8 mouse cellular contexts compared by ENCODE assay signal in genomic region chr1:93100243-93100575, GRCm38 (mm10). TPM values are rescaled to one million over a fixed set of nuclear protein-coding genes. Genes with fewer than 3 reads are reported as not detected.
A peak's percentile ranks its signal among the peaks of the same experiment; 100 is the strongest.
DNase-seq lines count a peak whose midpoint lies in the region; ATAC-seq and TF ChIP-seq lines count a peak whose summit lies in the region.

No protein-coding gene starts in this region.

- no peak for ATAC-seq in neural tube, embryonic 11.5 days (ENCODE audit: insufficient read depth, low FRiP score, low TSS enrichment)
- no peak for ATAC-seq in liver, embryonic 14.5 days (ENCODE audit: insufficient read depth)
- no peak for ATAC-seq in megakaryocyte progenitor cell, adult 5-6 weeks (replicated peaks; ENCODE audit: poor library complexity)

- TF ChIP-seq EP300 in liver, embryonic 14.5 days (IDR thresholded peaks at IDR 0.05; ENCODE audit: low read depth) = no peak

- H3K36me3 ChIP-seq in neural tube, embryonic 11.5 days (ENCODE audit: control insufficient read depth, insufficient read depth, low read length) = no peaks in the 10 kb centered on the region
- H3K36me3 ChIP-seq in hindbrain, embryonic 10.5 days = 0 out of 2 replicates have a peak, but pooled peaks cover 5% of the 10 kb centered on the region
- no peaks in the 10 kb centered on the region for H3K36me3 ChIP-seq in liver, embryonic 14.5 days (replicated peaks; ENCODE audit: control insufficient read depth, insufficient read depth, low read depth)

- peak overlapping the region; percentile 58 for H3K9ac ChIP-seq in neural tube, embryonic 11.5 days (ENCODE audit: low read length)
- no peak overlapping the region for H3K9ac ChIP-seq in liver, embryonic 14.5 days (replicated peaks)

- peaks cover 23% of the 10 kb centered on the region for H3K27me3 ChIP-seq in neural tube, embryonic 11.5 days (ENCODE audit: control insufficient read depth, insufficient read depth, low read length)
- H3K27me3 ChIP-seq in hindbrain, embryonic 10.5 days (ENCODE audit: insufficient read depth, poor library complexity, severe bottlenecking) = peaks cover 60% of the 10 kb centered on the region
- H3K27me3 ChIP-seq in liver, embryonic 14.5 days (ENCODE audit: control insufficient read depth, insufficient read depth, low read length) = peaks cover 44% of the 10 kb centered on the region

- peak overlapping the region; percentile 41 for H3K4me3 ChIP-seq in neural tube, embryonic 11.5 days (ENCODE audit: low read depth, low read length)
- H3K4me3 ChIP-seq in hindbrain, embryonic 10.5 days = peak overlapping the region; percentile 65
- no peak overlapping the region for H3K4me3 ChIP-seq in liver, embryonic 14.5 days (ENCODE audit: insufficient read depth in 1 of 2, low read depth in 2 of 2, low read length in 2 of 2)

- 3% methylated on average over 18 of the region's 18 CpGs for whole genome bisulfite sequencing in neural tube, embryonic 11.5 days
- 2% methylated on average over 18 of the region's 18 CpGs for WGBS in hindbrain, embryonic 10.5 days
- 7% methylated on average over 18 of the region's 18 CpGs for WGBS in liver, embryonic 14.5 days (ENCODE audit: insufficient replicate concordance)

- no peak overlapping the region for H3K27ac ChIP-seq in neural tube, embryonic 11.5 days (ENCODE audit: low read depth, low read length)
- peak overlapping the region; percentile 89 for H3K27ac ChIP-seq in hindbrain, embryonic 10.5 days
- no peak overlapping the region for H3K27ac ChIP-seq in liver, embryonic 14.5 days

- TF ChIP-seq CTCF in liver, embryonic 14.5 days (IDR thresholded peaks at IDR 0.05; ENCODE audit: low read depth) = no peak

- peak; percentile 35 to 36 for DNase-seq in adrenal gland, adult 18-20 months (ENCODE audit: low spot score in 2 of 2)
- DNase-seq in adrenal gland, postnatal 4 days (ENCODE audit: low spot score in 2 of 2) = no peak
- DNase-seq in neural tube, embryonic 11.5 days (ENCODE audit: low spot score) = no peak
- no peak for DNase-seq in neural tube, embryonic 10.5 days (ENCODE audit: extremely low spot score, low spot score)
- DNase-seq in hindbrain, embryonic 10.5 days (ENCODE audit: low spot score) = no peak
- no peak for DNase-seq in liver, embryonic 14.5 days (ENCODE audit: low read depth in 3 of 3, low spot score in 3 of 3)
- DNase-seq in layer of hippocampus, adult 9-11 months = no peak

- no peaks in the 10 kb centered on the region for H3K9me3 ChIP-seq in neural tube, embryonic 11.5 days (ENCODE audit: control insufficient read depth, low read length)
- no peaks in the 10 kb centered on the region for H3K9me3 ChIP-seq in hindbrain, embryonic 10.5 days
- H3K9me3 ChIP-seq in liver, embryonic 14.5 days (ENCODE audit: control insufficient read depth, low read length) = no peaks in the 10 kb centered on the region

- no peaks in the 10 kb centered on the region for H3K4me1 ChIP-seq in neural tube, embryonic 11.5 days (ENCODE audit: control insufficient read depth, insufficient read depth, low read length)
- H3K4me1 ChIP-seq in hindbrain, embryonic 10.5 days (replicated peaks) = peaks cover 49% of the 10 kb centered on the region
- no peaks in the 10 kb centered on the region for H3K4me1 ChIP-seq in liver, embryonic 14.5 days (replicated peaks; ENCODE audit: control insufficient read depth in 2 of 2, insufficient read depth in 2 of 2, low read length in 1 of 2)

- H3K4me2 ChIP-seq in neural tube, embryonic 11.5 days (ENCODE audit: low read depth) = peak overlapping the region; percentile 68
- peak overlapping the region; percentile 29; the same call in 1 of the 2 replicates for H3K4me2 ChIP-seq in liver, embryonic 14.5 days (ENCODE audit: low read depth)

RNA-seq across cellular contexts. Expression of gene Kif1a, which starts 1.5 kb away (rescaled TPM):
- total RNA-seq in adrenal gland, adult 18-20 months (2021) = 10 to 100 TPM; 37.9 to 38.1 TPM
- 10 to 100 TPM; 36.0 to 45.0 TPM for total RNA-seq in adrenal gland, postnatal 4 days (2021)
- 58.0 and 73.8 TPM in 2 replicates for polyA plus RNA-seq in neural tube, embryonic 11.5 days (2014; fragmentation: Nextera tagmentation; extraction: Ambion mirVana)
- 48.2 and 79.0 TPM in 2 replicates for polyA plus RNA-seq in hindbrain, embryonic 10.5 days (2016; fragmentation: Nextera tagmentation; extraction: Ambion mirVana)
- 0.07 and 0.16 TPM in 2 replicates for polyA plus RNA-seq in liver, embryonic 14.5 days (2012; rRNA removed)
- 0.10 and 0.27 TPM in 2 replicates for polyA plus RNA-seq in liver, embryonic 14.5 days (2014; fragmentation: Nextera tagmentation; extraction: Ambion mirVana)
- total RNA-seq in megakaryocyte progenitor cell, adult 5-6 weeks (2015) = 0.05 TPM in 1 of 2 replicates, not detected in the other
- not detected in 2 replicates for total RNA-seq in megakaryocyte progenitor cell, adult 5-6 weeks (2017)

RNA-seq across cellular contexts. Expression of gene Agxt, which starts 34.8 kb away (rescaled TPM):
- not detected for total RNA-seq in adrenal gland, adult 18-20 months (2021)
- 10 to 100 TPM in 1 of 2 experiments, under 1 TPM in 1; 0.70 to 18.8 TPM for total RNA-seq in adrenal gland, postnatal 4 days (2021)
- not detected in 2 replicates for polyA plus RNA-seq in neural tube, embryonic 11.5 days (2014; fragmentation: Nextera tagmentation; extraction: Ambion mirVana)
- polyA plus RNA-seq in hindbrain, embryonic 10.5 days (2016; fragmentation: Nextera tagmentation; extraction: Ambion mirVana) = not detected in 2 replicates
- 2.5 and 3.0 TPM in 2 replicates for polyA plus RNA-seq in liver, embryonic 14.5 days (2012; rRNA removed)
- polyA plus RNA-seq in liver, embryonic 14.5 days (2014; fragmentation: Nextera tagmentation; extraction: Ambion mirVana) = 8.4 and 9.4 TPM in 2 replicates
- total RNA-seq in megakaryocyte progenitor cell, adult 5-6 weeks (2015) = not detected in 2 replicates
- not detected in 2 replicates for total RNA-seq in megakaryocyte progenitor cell, adult 5-6 weeks (2017)

Comparison
In these comparisons a context has a peak if more than half of its experiments do, and no peak if none do; other contexts are left out.
1. DNase-seq: peak in adrenal gland, adult 18-20 months (2 of 2); none in adrenal gland, postnatal 4 days (0 of 2), neural tube, embryonic 11.5 days (single experiment), neural tube, embryonic 10.5 days (single experiment), hindbrain, embryonic 10.5 days (single experiment), liver, embryonic 14.5 days (0 of 3) and layer of hippocampus, adult 9-11 months (single experiment).
2. H3K4me3 ChIP-seq: peak in neural tube, embryonic 11.5 days (single experiment) and hindbrain, embryonic 10.5 days (single experiment); none in liver, embryonic 14.5 days (0 of 2).
3. RNA of gene Kif1a, which starts 1.5 kb away (total RNA-seq): 36.0 to 45.0 TPM in adrenal gland, postnatal 4 days and 37.9 to 38.1 TPM in adrenal gland, adult 18-20 months; 0.05 TPM in megakaryocyte progenitor cell, adult 5-6 weeks; every median in the first group is over 10 times any median in the second.